Mouse (Mus musculus): ENCODE results near the gene Oog3.

Oog3 gene

DNA sequence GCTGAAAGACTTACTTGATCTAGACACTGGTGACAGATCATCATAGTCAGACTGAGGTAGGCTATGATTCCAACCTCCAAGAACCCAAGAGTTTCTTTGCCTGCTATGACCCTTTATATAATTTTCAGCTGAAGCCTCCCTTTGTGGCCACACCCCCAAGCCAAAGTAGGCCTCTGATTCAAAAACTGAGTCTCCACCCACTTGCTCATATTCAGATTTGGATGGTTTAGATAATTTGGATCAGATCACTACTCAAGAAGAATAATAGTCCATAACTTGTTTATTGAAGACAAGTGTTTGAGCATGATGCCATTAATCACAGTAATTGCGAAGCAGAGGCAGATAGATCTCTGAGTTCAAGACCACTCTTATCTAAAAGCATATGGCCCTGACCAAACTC lies at the start of gene Oog3:
Gene Oog3, minus strand, starts transcription at position 101 of the 400 bp plus-strand sequence.
- no peak for DNase-seq

DNA sequence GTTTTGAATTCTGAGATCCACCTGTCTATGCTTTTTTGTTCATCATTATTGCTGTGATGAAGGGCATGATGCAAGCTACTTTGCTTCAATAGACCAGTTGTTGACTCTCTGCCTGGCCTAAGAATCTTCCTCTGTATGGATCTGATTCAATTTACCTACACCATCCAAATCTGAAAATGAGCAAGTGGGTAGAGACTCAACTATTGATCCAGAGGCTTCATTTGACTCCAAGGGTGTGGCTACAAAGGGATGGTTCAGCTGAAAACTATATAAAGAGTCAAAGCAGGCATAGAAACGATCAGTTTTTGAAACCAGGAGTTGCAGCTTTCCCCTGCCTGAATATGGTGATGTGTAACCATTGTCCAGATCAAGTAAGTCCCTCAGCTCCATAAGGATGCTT lies 28.0 kb upstream of the Oog3 start, which contains the start of gene Oog2:
Gene Oog2, plus strand, starts transcription at position 301 of the 400 bp plus-strand sequence.
- DNase-seq: no peak
